Mouse (Mus musculus): ENCODE data around the gene Sox9.

The Sox9 gene

GRCm38 (mm10) chr11:112781994-112782356, at the start of gene Sox9:
Gene Sox9, plus strand, starts transcription at chr11:112782224.
- no peak for DNase-seq (ENCODE audit: low read depth, low spot score)
- no peaks in the 10 kb centered on the region for H3K36me3 ChIP-seq (ENCODE audit: control insufficient read depth, insufficient read depth, low read length, poor library complexity, severe bottlenecking)
- H3K27me3 ChIP-seq (ENCODE audit: control insufficient read depth, insufficient read depth, low read length, poor library complexity, severe bottlenecking), result no peaks in the 10 kb centered on the region; the same call in 1 of the 2 replicates

- H3K27me3 ChIP-seq (ENCODE audit: control insufficient read depth, insufficient read depth, low read length, poor library complexity, severe bottlenecking), result no peaks in the 10 kb centered on the region
- DNase-seq (ENCODE audit: low read depth, low spot score), result no peak
- no peaks in the 10 kb centered on the region for H3K36me3 ChIP-seq (ENCODE audit: control insufficient read depth, insufficient read depth, low read length, poor library complexity, severe bottlenecking)
These were observed 49.6 kb upstream of the Sox9 start for GRCm38 (mm10) chr11:112732401-112732800.

GRCm38 (mm10) chr11:112737071-112737470, 45.0 kb upstream of the Sox9 start:
- Histone ChIP-seq H3K27me3 (ENCODE audit: control insufficient read depth, insufficient read depth, low read length, poor library complexity, severe bottlenecking) (no peaks in the 10 kb centered on the region), H3K36me3 (ENCODE audit: control insufficient read depth, insufficient read depth, low read length, poor library complexity, severe bottlenecking) (no peaks in the 10 kb centered on the region)
- DNase-seq (ENCODE audit: low read depth, low spot score), result no peak

GRCm38 (mm10) chr11:112739681-112740080, 42.3 kb upstream of the Sox9 start:
- no peak for DNase-seq (ENCODE audit: low read depth, low spot score)
- H3K27me3 ChIP-seq (ENCODE audit: control insufficient read depth, insufficient read depth, low read length, poor library complexity, severe bottlenecking), result no peaks in the 10 kb centered on the region
- no peaks in the 10 kb centered on the region for H3K36me3 ChIP-seq (ENCODE audit: control insufficient read depth, insufficient read depth, low read length, poor library complexity, severe bottlenecking)

- no peaks in the 10 kb centered on the region for H3K27me3 ChIP-seq (ENCODE audit: control insufficient read depth, insufficient read depth, low read length, poor library complexity, severe bottlenecking)
- no peak for DNase-seq (ENCODE audit: low read depth, low spot score)
These were observed 25.5 kb upstream of the Sox9 start for GRCm38 (mm10) chr11:112756516-112756915.

GRCm38 (mm10) chr11:112758056-112758455, 24.0 kb upstream of the Sox9 start:
- DNase-seq (ENCODE audit: low read depth, low spot score), result no peak
- Histone ChIP-seq H3K36me3 (ENCODE audit: control insufficient read depth, insufficient read depth, low read length, poor library complexity, severe bottlenecking) (no peaks in the 10 kb centered on the region), H3K27me3 (ENCODE audit: control insufficient read depth, insufficient read depth, low read length, poor library complexity, severe bottlenecking) (no peaks in the 10 kb centered on the region)

More at GRCm38 (mm10) chr11:112756516-112756915, 25.5 kb upstream of the Sox9 start:
- H3K36me3 ChIP-seq (ENCODE audit: control insufficient read depth, insufficient read depth, low read length, poor library complexity, severe bottlenecking), result no peaks in the 10 kb centered on the region

- no peaks in the 10 kb centered on the region for H3K27me3 ChIP-seq (ENCODE audit: control insufficient read depth, insufficient read depth, low read length, poor library complexity, severe bottlenecking)
- no peak for DNase-seq (ENCODE audit: low read depth, low spot score)
- H3K36me3 ChIP-seq (ENCODE audit: control insufficient read depth, insufficient read depth, low read length, poor library complexity, severe bottlenecking), result no peaks in the 10 kb centered on the region
These were observed 15.1 kb upstream of the Sox9 start for GRCm38 (mm10) chr11:112766956-112767355.

GRCm38 (mm10) chr11:112767531-112768041, 14.4 kb upstream of the Sox9 start:
- no peak for DNase-seq (ENCODE audit: low read depth, low spot score)
- no peaks in the 10 kb centered on the region for H3K27me3 ChIP-seq (ENCODE audit: control insufficient read depth, insufficient read depth, low read length, poor library complexity, severe bottlenecking)
- no peaks in the 10 kb centered on the region for H3K36me3 ChIP-seq (ENCODE audit: control insufficient read depth, insufficient read depth, low read length, poor library complexity, severe bottlenecking)

- no peak for DNase-seq (ENCODE audit: low read depth, low spot score)
- Histone ChIP-seq H3K36me3 (ENCODE audit: control insufficient read depth, insufficient read depth, low read length, poor library complexity, severe bottlenecking) (no peaks in the 10 kb centered on the region), H3K27me3 (ENCODE audit: control insufficient read depth, insufficient read depth, low read length, poor library complexity, severe bottlenecking) (no peaks in the 10 kb centered on the region)
These were observed 9.2 kb upstream of the Sox9 start for GRCm38 (mm10) chr11:112772791-112773355.

- Histone ChIP-seq H3K36me3 (ENCODE audit: control insufficient read depth, insufficient read depth, low read length, poor library complexity, severe bottlenecking) (no peaks in the 10 kb centered on the region), H3K27me3 (ENCODE audit: control insufficient read depth, insufficient read depth, low read length, poor library complexity, severe bottlenecking) (no peaks in the 10 kb centered on the region; the same call in 1 of the 2 replicates)
- DNase-seq (ENCODE audit: low read depth, low spot score), result no peak
These were observed 2.3 kb upstream of the Sox9 start for GRCm38 (mm10) chr11:112779762-112780161.

- Histone ChIP-seq H3K36me3 (ENCODE audit: control insufficient read depth, insufficient read depth, low read length, poor library complexity, severe bottlenecking) (no peaks in the 10 kb centered on the region), H3K27me3 (ENCODE audit: control insufficient read depth, insufficient read depth, low read length, poor library complexity, severe bottlenecking) (no peaks in the 10 kb centered on the region; the same call in 1 of the 2 replicates)
- DNase-seq (ENCODE audit: low read depth, low spot score), result no peak
These were observed 1.6 kb upstream of the Sox9 start for GRCm38 (mm10) chr11:112780394-112780920.

- no peak for DNase-seq (ENCODE audit: low read depth, low spot score)
- no peaks in the 10 kb centered on the region; the same call in 1 of the 2 replicates for H3K27me3 ChIP-seq (ENCODE audit: control insufficient read depth, insufficient read depth, low read length, poor library complexity, severe bottlenecking)
- H3K36me3 ChIP-seq (ENCODE audit: control insufficient read depth, insufficient read depth, low read length, poor library complexity, severe bottlenecking), result no peaks in the 10 kb centered on the region
These were observed 751 bp upstream of the Sox9 start for GRCm38 (mm10) chr11:112781035-112781911.

GRCm38 (mm10) chr11:112782357-112783121, 515 bp downstream of the Sox9 start:
- H3K27me3 ChIP-seq (ENCODE audit: control insufficient read depth, insufficient read depth, low read length, poor library complexity, severe bottlenecking), result no peaks in the 10 kb centered on the region; the same call in 1 of the 2 replicates

More at GRCm38 (mm10) chr11:112782357-112783121, 515 bp downstream of the Sox9 start:
- no peak for DNase-seq (ENCODE audit: low read depth, low spot score)
- no peaks in the 10 kb centered on the region for H3K36me3 ChIP-seq (ENCODE audit: control insufficient read depth, insufficient read depth, low read length, poor library complexity, severe bottlenecking)

Data from splenic B cell, adult 2 months (primary cell).